Mouse (Mus musculus): ENCODE data around the gene 1700001C19Rik. TPM values are rescaled to one million over a fixed set of nuclear protein-coding genes. Genes with fewer than 3 reads are reported as not detected.

The 1700001C19Rik gene
- polyA plus RNA-seq, 1 experiment from 2014 or later = 1.5 TPM

- CTCF ChIA-PET = no interaction called here
- no peaks in the 10 kb centered on the region for H3K27me3 ChIP-seq
- ATAC-seq (no peak), DNase-seq (ENCODE audit: low read depth, low spot score) (no peak)
- in situ Hi-C loops (cut with MboI; ENCODE audit: low pct_unique_long_range_greater_than_20kb) = no loop called here
- POLR2A ChIA-PET = no interaction called here
- no peak for TF ChIP-seq CTCF (IDR thresholded peaks at IDR 0.05)
Observed at GRCm38 (mm10) chr17:47449432-47449831, 12.3 kb upstream of the 1700001C19Rik start.

- H3K27me3 ChIP-seq = no peaks in the 10 kb centered on the region
- TF ChIP-seq CTCF (IDR thresholded peaks at IDR 0.05) = no peak
- DNase-seq (ENCODE audit: low read depth, low spot score) (no peak), ATAC-seq (no peak)
- in situ Hi-C loops (cut with MboI; ENCODE audit: low pct_unique_long_range_greater_than_20kb) = no loop called here
- ChIA-PET CTCF (no interaction called here), POLR2A (no interaction called here)
Observed at GRCm38 (mm10) chr17:47448523-47449372, 11.6 kb upstream of the 1700001C19Rik start.

- in situ Hi-C loops (cut with MboI; ENCODE audit: low pct_unique_long_range_greater_than_20kb) = no loop called here
- H3K27me3 ChIP-seq = no peaks in the 10 kb centered on the region
- no peak for TF ChIP-seq CTCF (IDR thresholded peaks at IDR 0.05)
- POLR2A ChIA-PET = no interaction called here
- ATAC-seq (no peak), DNase-seq (ENCODE audit: low read depth, low spot score) (no peak)
- CTCF ChIA-PET = no interaction called here
Observed at GRCm38 (mm10) chr17:47446561-47446960, 9.4 kb upstream of the 1700001C19Rik start.

- no peak for TF ChIP-seq CTCF (IDR thresholded peaks at IDR 0.05)
- DNase-seq (ENCODE audit: low read depth, low spot score) (no peak), ATAC-seq (no peak)
- ChIA-PET CTCF (no interaction called here), POLR2A (no interaction called here)
- in situ Hi-C loops (cut with MboI; ENCODE audit: low pct_unique_long_range_greater_than_20kb) = no loop called here
- no peaks in the 10 kb centered on the region for H3K27me3 ChIP-seq
Observed at GRCm38 (mm10) chr17:47446025-47446424, 8.8 kb upstream of the 1700001C19Rik start.

GRCm38 (mm10) chr17:47445518-47445917 is 8.3 kb upstream of the 1700001C19Rik start:
- no peaks in the 10 kb centered on the region for H3K27me3 ChIP-seq
- no peak for ATAC-seq
- no peak for DNase-seq (ENCODE audit: low read depth, low spot score)
- ChIA-PET CTCF (no interaction called here), POLR2A (no interaction called here)
- no peak for TF ChIP-seq CTCF (IDR thresholded peaks at IDR 0.05)
- in situ Hi-C loops (cut with MboI; ENCODE audit: low pct_unique_long_range_greater_than_20kb) = no loop called here

GRCm38 (mm10) chr17:47444113-47444512 is 6.9 kb upstream of the 1700001C19Rik start:
- POLR2A ChIA-PET = no interaction called here
- CTCF ChIA-PET = interaction anchor here (1.4 kb wide), 1 partner anchor 13 kb away, joined by 3 read pairs; no protein-coding TSS in a partner anchor
- H3K27me3 ChIP-seq = no peaks in the 10 kb centered on the region
- DNase-seq (ENCODE audit: low read depth, low spot score) (no peak), ATAC-seq (no peak)
- in situ Hi-C loops (cut with MboI; ENCODE audit: low pct_unique_long_range_greater_than_20kb) = no loop called here
- TF ChIP-seq CTCF (IDR thresholded peaks at IDR 0.05) = no peak

GRCm38 (mm10) chr17:47442271-47442670 is 5.1 kb upstream of the 1700001C19Rik start:
- POLR2A ChIA-PET = no interaction called here
- in situ Hi-C loops (cut with MboI; ENCODE audit: low pct_unique_long_range_greater_than_20kb) = no loop called here
- TF ChIP-seq CTCF (IDR thresholded peaks at IDR 0.05) = no peak
- ATAC-seq = no peak
- no peaks in the 10 kb centered on the region for H3K27me3 ChIP-seq
- DNase-seq (ENCODE audit: low read depth, low spot score) = no peak
- CTCF ChIA-PET = no interaction called here

GRCm38 (mm10) chr17:47441296-47442051 is 4.3 kb upstream of the 1700001C19Rik start:
- ATAC-seq (no peak), DNase-seq (ENCODE audit: low read depth, low spot score) (no peak)
- ChIA-PET CTCF (interaction anchor here (1.2 to 1.6 kb wide), 2 partner anchors 9 to 71 kb away, joined by 3 to 4 read pairs; no protein-coding TSS in a partner anchor), POLR2A (no interaction called here)
- in situ Hi-C loops (cut with MboI; ENCODE audit: low pct_unique_long_range_greater_than_20kb) = no loop called here
- no peaks in the 10 kb centered on the region for H3K27me3 ChIP-seq
- TF ChIP-seq CTCF (IDR thresholded peaks at IDR 0.05) = no peak

- TF ChIP-seq CTCF (IDR thresholded peaks at IDR 0.05) = no peak
- in situ Hi-C loops (cut with MboI; ENCODE audit: low pct_unique_long_range_greater_than_20kb) = no loop called here
- peak; percentile 81 for ATAC-seq
- H3K27me3 ChIP-seq = no peaks in the 10 kb centered on the region
- DNase-seq (ENCODE audit: low read depth, low spot score) = peak; percentile 79
- CTCF ChIA-PET = interaction anchor here (1.2 to 2.0 kb wide), 4 partner anchors 12 to 70 kb away, joined by 3 to 5 read pairs (median 4); no protein-coding TSS in a partner anchor
- POLR2A ChIA-PET = no interaction called here
Observed at GRCm38 (mm10) chr17:47440359-47440890, 3.2 kb upstream of the 1700001C19Rik start.

- CTCF ChIA-PET = interaction anchor here (1.2 to 2.0 kb wide), 4 partner anchors 13 to 69 kb away, joined by 3 to 5 read pairs (median 4); no protein-coding TSS in a partner anchor
- H3K27me3 ChIP-seq = no peaks in the 10 kb centered on the region
- DNase-seq (ENCODE audit: low read depth, low spot score) (no peak), ATAC-seq (no peak)
- in situ Hi-C loops (cut with MboI; ENCODE audit: low pct_unique_long_range_greater_than_20kb) = no loop called here
- POLR2A ChIA-PET = no interaction called here
- TF ChIP-seq CTCF (IDR thresholded peaks at IDR 0.05) = no peak
Observed at GRCm38 (mm10) chr17:47439396-47440028, 2.3 kb upstream of the 1700001C19Rik start.

All from Patski (cell line).